Mouse (Mus musculus): ENCODE measurements around the gene Ky.

- TF ChIP-seq POLR2A (IDR thresholded peaks at IDR 0.05; ENCODE audit: borderline replicate concordance, low read depth, low read length): no peak
- TF ChIP-seq CTCF (IDR thresholded peaks at IDR 0.05; ENCODE audit: low read depth, low read length): no peak
These were observed 10.3 kb upstream of the Ky start for GRCm38 (mm10) chr9:102495266-102495665.
